Mouse (Mus musculus): Measurements from ENCODE around the gene Inka1.

- TF ChIP-seq CTCF (IDR thresholded peaks at IDR 0.05; ENCODE audit: extremely low read depth, insufficient read depth, low read length) (no peak), POLR2A (IDR thresholded peaks at IDR 0.05; ENCODE audit: extremely low read depth, insufficient read depth, low read length) (no peak)
These were observed 22.8 kb downstream of the Inka1 start for GRCm38 (mm10) chr9:107962916-107963315.

Measured in cortical plate, adult 2 months (tissue).